Mouse (Mus musculus): ENCODE results near the gene Zc4h2. TPM values are rescaled to one million over a fixed set of nuclear protein-coding genes. Genes with fewer than 3 reads are reported as not detected.

The Zc4h2 gene
- total RNA-seq (2021), result 1 to 10 TPM; 6.1 to 8.1 TPM
- long read RNA-seq, experiment 1, partial matches to known transcripts, result 0 of 4 reads
- long read RNA-seq, experiment 1, other reads (novel, unspliced or antisense), result 0 of 4 reads
- long read RNA-seq, experiment 2, partial matches to known transcripts, result 1 of 3 reads
- long read RNA-seq, experiment 2, other reads (novel, unspliced or antisense), result 0 of 3 reads

DNA sequence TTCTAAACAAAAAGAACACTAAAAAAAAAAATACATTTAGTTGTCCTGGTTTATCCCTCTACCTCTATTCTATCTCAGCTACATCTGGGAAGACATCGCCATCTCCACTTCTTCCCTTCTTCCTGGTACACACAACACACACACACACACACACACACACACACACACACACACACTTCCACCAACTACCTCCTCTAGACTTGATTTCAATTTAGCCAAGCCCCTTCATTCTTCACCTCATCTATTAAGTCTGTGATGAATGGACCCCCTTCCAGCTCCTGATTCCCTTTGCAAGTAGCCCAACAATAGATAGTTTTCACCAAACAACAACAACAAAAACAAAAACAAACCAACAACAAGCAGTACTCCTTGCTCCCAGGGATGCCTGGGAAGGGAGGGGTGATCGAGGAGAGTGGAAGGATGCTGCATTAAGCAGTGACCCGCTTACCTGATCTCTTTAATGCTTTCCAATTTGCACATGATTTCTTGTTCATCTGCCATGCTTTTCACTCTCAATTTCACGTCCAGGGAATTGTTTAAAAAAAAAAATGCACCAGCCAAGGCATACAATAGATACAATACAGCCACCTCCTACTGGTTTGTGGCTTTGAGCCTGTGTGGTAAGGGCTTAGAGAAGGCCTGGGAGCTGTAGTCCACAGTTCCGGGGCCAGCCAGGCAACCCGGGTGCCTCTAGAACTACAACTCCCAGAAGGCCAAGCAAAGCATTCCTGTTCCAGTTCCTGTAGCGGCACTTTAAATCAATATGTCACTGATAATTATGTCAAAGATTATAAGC lies at the start of gene Zc4h2:
Zc4h2 (minus strand) TSS at position 706 of the 796 bp plus-strand sequence.
- peak in 1 of 2 experiments; percentile 20 for DNase-seq (ENCODE audit: low spot score in 2 of 2)

DNA sequence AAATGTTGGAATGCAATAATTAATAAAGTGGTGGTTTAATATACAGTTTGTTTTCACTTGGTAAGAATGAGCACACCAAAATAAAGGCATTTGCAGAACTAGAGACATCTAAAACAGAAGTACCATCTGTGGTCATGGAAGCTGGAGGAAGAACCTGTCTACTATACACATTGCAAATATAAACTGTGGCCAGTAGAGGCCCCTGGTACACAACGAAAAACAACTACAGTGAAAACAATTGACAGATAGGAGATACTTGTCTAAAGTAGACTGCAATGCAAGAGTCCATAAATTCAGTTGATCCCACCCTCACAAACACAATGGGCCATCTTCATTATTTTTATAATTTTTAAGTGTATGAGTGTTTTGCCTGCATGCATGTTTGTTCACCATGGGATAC lies 28.8 kb upstream of the Zc4h2 start:
- no peak for DNase-seq (ENCODE audit: low spot score in 2 of 2)

DNA sequence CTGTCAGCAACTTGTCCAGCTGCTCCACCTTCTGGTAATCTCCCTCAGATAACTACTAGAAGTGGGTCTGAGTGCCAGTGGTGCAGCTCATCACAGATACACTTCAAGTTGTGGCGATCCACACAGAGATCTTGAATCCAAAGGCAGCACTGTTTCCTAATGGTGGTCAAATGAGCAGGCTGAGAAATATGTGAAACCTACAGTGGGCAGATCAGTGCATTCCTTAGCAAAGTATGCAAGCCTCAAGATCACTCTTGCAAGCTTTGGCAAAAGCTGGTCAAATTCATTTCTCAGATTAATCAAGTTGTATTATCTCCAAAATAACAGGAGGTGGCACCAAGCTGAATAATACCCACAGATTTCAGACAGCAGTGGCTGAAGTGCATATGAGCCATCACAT lies 23.9 kb upstream of the Zc4h2 start:
- no peak for DNase-seq (ENCODE audit: low spot score in 2 of 2)

DNA sequence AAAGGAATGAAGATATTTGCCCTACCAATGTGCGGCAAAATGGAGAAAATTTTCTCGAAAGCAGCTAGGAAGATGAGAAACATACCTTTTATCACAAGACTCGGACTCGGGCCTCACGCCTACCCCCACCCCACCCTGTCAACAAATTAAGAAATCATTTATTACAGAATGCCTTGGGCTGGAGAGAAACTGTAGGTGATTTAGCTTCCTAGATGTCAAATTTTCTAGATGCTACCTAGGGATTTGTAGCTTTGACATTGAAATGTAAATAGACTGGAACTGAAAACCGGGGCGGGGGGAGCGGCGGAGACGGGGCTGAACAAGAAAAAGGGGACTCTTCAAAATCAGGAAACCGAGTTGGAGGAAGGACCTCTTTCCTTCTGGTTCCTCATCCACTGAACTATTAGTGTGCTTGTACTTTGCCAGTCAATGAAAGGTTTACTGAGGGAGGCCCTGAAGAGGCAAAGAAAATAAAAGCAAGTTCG lies 333 bp upstream of the Zc4h2 start:
- no peak for DNase-seq (ENCODE audit: low spot score in 2 of 2)

DNA sequence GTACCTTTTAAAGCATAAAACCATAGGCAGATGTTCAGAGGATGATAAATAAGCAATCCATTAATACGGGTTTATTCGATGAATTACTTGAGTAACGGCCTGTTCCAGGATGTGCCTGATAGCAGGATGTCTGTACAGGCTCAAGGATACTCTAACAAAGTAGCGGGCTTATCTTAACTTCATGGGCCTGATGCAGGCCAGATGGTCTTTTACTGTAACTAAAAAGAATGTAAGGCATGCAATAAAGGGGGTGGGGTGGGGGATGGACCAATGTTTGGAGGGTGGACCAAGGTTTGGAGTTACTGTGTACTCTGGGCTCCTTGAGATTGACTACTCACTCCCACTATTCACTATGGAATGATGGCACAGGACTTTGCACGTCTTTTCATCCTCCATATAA lies 57.7 kb downstream of the Zc4h2 start:
- no peak for DNase-seq (ENCODE audit: low spot score in 2 of 2)

Other genes with a start within 250 kb of the Zc4h2 start
- 10 to 100 TPM; 19.4 to 19.8 TPM for gene Amer1, start 213.6 kb downstream of the Zc4h2 start, total RNA-seq (2021)
- 1 to 10 TPM; 1.0 to 2.9 TPM for gene Asb12, start 100.5 kb downstream of the Zc4h2 start, total RNA-seq (2021)
- not detected for gene Pfn5, start 100.4 kb downstream of the Zc4h2 start, total RNA-seq (2021)
- 1 to 10 TPM; 5.3 to 6.0 TPM for gene Zc3h12b, start 53.2 kb upstream of the Zc4h2 start, total RNA-seq (2021)

All from adrenal gland, postnatal 4 days (tissue).